Mouse (Mus musculus): ENCODE measurements around the gene Sec14l3.

- TF ChIP-seq CTCF (IDR thresholded peaks at IDR 0.05; ENCODE audit: borderline replicate concordance, extremely low read depth, insufficient read depth, insufficient read length) (no peak), POLR2A (IDR thresholded peaks at IDR 0.05; ENCODE audit: borderline replicate concordance, extremely low read depth, insufficient read depth, insufficient read length, poor library complexity, severe bottlenecking) (no peak)
Measured at GRCm38 (mm10) chr11:4047766-4048165, 16.9 kb upstream of the Sec14l3 start.
